Mouse (Mus musculus): ENCODE data around the gene Fhod1.
A peak's percentile ranks its signal among the peaks of the same experiment; 100 is the strongest.

DNA sequence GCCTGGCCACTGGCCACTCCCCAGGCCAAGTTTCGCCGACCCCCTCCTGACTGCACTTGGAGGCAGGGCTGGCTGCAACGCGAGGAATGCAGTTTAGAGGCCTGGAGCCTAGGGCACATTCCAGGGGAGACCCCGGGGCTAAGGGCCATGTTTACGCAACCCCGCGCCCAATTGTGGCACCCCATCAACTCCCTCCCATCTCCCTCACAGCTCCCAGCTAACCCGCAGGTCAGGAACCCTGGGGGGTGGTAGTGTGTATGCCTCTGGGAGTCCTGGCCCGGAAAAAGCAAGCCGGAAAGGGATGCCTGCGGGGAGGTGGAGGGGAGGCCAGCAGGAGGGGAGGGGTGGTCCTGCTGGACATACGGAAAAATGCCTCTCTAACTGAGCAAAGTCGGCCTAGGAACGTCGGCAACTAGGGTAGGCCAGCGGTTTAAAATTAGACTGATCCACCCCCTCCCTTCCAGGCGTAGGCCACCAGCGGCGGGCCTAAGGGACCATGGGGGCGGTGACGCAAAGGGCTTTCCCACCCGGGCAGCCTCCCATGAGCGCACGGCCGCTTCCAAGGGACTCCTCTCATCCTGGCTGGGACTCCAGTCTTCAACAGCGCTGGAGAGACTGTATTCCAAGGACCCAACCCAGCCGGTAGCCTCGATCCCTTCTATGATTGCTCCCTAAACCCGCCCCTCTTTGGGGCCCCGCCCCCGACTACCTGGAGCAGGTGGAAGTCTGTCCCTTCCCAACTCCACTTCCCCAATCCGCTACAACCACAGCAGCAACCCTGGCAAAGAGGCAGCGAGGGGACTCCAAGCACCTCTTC, 934 bp downstream of the Fhod1 start:
- no peak for TF ChIP-seq CTCF (IDR thresholded peaks at IDR 0.05; ENCODE audit: control insufficient read depth, insufficient read depth, insufficient read length)
- TF ChIP-seq MYOD1 (IDR thresholded peaks at IDR 0.05; ENCODE audit: control insufficient read depth, insufficient read length, low read depth) = no peak
- peak; percentile 11 for TF ChIP-seq MAX (IDR thresholded peaks at IDR 0.05)

Measured in C2C12 (cell line).